Mouse (Mus musculus): Measurements from ENCODE around the gene Rap1b. TPM values are rescaled to one million over a fixed set of nuclear protein-coding genes. Genes with fewer than 3 reads are reported as not detected.

Gene Rap1b
- total and polyA plus RNA-seq, 2 experiments from 2014 or later: 46.1 to 105 TPM

DNA sequence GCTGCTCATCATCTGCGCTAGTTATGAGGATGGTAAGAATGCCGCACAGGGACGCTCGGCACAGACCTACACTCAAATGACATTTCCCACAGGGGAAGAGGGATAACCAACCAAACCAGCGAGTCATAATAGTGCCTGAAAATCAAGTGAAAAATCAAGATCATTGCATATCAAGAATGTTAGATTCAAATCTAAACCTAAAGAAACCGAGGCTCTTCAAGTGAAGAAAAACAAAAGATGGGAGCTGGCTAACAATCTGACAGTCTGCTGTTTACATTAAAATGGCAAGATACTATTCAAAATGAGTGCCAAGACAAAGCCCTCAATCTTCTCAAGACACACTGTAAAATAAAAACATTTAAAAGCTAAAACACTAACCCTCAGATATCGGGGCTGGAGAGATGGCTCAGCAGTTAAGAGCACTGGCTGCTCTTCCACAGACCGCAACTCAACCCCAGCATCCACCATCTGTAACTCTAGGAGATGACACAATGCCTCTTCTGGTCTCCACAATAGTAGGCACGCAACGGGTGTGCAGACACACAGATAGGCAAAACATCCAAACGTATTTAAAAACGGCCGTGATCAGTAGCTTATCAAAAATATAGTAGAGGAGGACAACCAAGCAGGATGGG lies 61.9 kb downstream of the Rap1b start:
- TF ChIP-seq EP300 (IDR thresholded peaks at IDR 0.05; ENCODE audit: low read depth): no peak
- no peak for TF ChIP-seq CTCF (IDR thresholded peaks at IDR 0.05; ENCODE audit: low read depth)
- Histone ChIP-seq H3K27ac (ENCODE audit: low read depth) (no peak overlapping the region), H3K4me3 (ENCODE audit: low read depth, low read length) (no peak overlapping the region), H3K4me1 (ENCODE audit: control insufficient read depth, insufficient read depth) (no peaks in the 10 kb centered on the region), H3K4me2 (ENCODE audit: low read depth, low read length) (no peak overlapping the region), H3K9me3 (replicated peaks; ENCODE audit: control insufficient read depth, low read length) (no peaks in the 10 kb centered on the region), H3K36me3 (replicated peaks; ENCODE audit: control insufficient read depth, insufficient read depth, low read length) (peaks cover 75% of the 10 kb centered on the region), H3K27me3 (ENCODE audit: control insufficient read depth, insufficient read depth, low read length) (no peaks in the 10 kb centered on the region), H3K9ac (replicated peaks; ENCODE audit: low read depth, low read length) (no peak overlapping the region)
- ATAC-seq (ENCODE audit: insufficient read depth, low read depth): no peak
- 91% methylated on average over 13 of the region's 13 CpGs for WGBS
- no peak for DNase-seq (ENCODE audit: low spot score)

DNA sequence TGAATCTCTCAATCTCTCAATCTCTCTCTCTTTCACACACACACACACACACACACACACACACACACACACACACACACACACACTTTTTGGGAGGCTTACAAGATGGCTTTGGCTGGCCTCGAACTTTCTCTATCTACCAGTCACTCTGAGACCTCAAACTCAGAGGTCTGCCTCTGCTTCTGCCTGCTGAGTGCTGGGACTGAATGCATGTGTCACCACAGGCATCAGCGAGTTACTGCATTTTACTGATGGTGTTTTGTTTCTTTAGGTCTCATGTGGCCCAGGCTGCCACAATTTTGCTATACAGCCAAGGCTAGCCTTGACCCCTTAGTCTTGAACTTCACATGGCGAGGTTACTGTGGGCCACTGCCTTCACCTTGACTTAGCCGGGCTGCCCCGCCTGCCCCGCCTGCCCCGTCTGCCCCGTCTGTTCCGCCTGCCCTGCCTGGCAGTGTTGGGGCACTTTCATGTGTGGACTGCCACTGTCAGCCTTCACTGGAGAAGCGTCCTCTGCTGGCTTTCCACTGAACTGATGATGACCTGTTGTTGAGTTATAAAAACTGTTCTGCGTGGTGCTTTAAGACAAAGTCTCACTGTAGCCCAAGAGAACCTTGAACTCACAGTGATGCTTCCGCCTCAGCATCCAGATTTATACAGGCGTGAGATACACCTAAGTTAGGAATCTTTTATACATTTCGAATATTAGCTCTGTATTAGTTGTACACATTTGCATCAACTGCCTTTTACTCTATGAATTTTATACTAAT lies 63.2 kb downstream of the Rap1b start:
- Histone ChIP-seq H3K9ac (replicated peaks; ENCODE audit: low read depth, low read length) (no peak overlapping the region), H3K4me2 (ENCODE audit: low read depth, low read length) (no peak overlapping the region), H3K4me3 (ENCODE audit: low read depth, low read length) (no peak overlapping the region), H3K4me1 (ENCODE audit: control insufficient read depth, insufficient read depth) (no peaks in the 10 kb centered on the region), H3K9me3 (replicated peaks; ENCODE audit: control insufficient read depth, low read length) (no peaks in the 10 kb centered on the region), H3K27ac (ENCODE audit: low read depth) (no peak overlapping the region), H3K36me3 (replicated peaks; ENCODE audit: control insufficient read depth, insufficient read depth, low read length) (peaks cover 82% of the 10 kb centered on the region), H3K27me3 (ENCODE audit: control insufficient read depth, insufficient read depth, low read length) (no peaks in the 10 kb centered on the region)
- ATAC-seq (ENCODE audit: insufficient read depth, low read depth) (no peak), DNase-seq (ENCODE audit: low spot score) (no peak)
- TF ChIP-seq EP300 (IDR thresholded peaks at IDR 0.05; ENCODE audit: low read depth) (no peak), CTCF (IDR thresholded peaks at IDR 0.05; ENCODE audit: low read depth) (no peak)
- WGBS: 89% methylated on average over 14 of the region's 14 CpGs

DNA sequence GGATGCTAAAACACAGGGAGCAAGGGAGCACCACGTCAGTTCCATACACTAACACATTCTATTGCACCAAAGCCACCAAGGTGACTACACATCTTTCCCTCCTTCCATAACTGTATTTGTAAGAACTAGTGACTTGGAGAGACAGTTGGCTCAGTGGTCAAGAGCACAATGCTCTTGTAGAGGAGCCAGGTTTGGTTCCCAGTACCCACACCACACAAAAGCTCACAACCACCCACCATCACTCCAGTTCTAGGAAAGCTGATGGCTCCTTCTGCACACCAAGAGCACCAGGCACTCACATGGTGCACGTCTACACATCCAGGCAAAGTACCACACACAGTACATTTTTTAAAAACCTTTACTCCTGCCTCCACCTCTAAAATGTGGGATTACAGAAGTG lies 63.8 kb downstream of the Rap1b start:
- H3K4me3 ChIP-seq (ENCODE audit: low read depth, low read length): no peak overlapping the region
- H3K9ac ChIP-seq (replicated peaks; ENCODE audit: low read depth, low read length): no peak overlapping the region
- no peaks in the 10 kb centered on the region for H3K27me3 ChIP-seq (ENCODE audit: control insufficient read depth, insufficient read depth, low read length)
- H3K36me3 ChIP-seq (replicated peaks; ENCODE audit: control insufficient read depth, insufficient read depth, low read length): peaks cover 79% of the 10 kb centered on the region
- DNase-seq (ENCODE audit: low spot score) (no peak), ATAC-seq (ENCODE audit: insufficient read depth, low read depth) (no peak)
- no peak overlapping the region for H3K27ac ChIP-seq (ENCODE audit: low read depth)
- no peaks in the 10 kb centered on the region for H3K9me3 ChIP-seq (replicated peaks; ENCODE audit: control insufficient read depth, low read length)
- WGBS: 86% methylated on average over 2 of the region's 2 CpGs
- no peaks in the 10 kb centered on the region for H3K4me1 ChIP-seq (ENCODE audit: control insufficient read depth, insufficient read depth)
- no peak for TF ChIP-seq CTCF (IDR thresholded peaks at IDR 0.05; ENCODE audit: low read depth)
- no peak for TF ChIP-seq EP300 (IDR thresholded peaks at IDR 0.05; ENCODE audit: low read depth)
- H3K4me2 ChIP-seq (ENCODE audit: low read depth, low read length): no peak overlapping the region

DNA sequence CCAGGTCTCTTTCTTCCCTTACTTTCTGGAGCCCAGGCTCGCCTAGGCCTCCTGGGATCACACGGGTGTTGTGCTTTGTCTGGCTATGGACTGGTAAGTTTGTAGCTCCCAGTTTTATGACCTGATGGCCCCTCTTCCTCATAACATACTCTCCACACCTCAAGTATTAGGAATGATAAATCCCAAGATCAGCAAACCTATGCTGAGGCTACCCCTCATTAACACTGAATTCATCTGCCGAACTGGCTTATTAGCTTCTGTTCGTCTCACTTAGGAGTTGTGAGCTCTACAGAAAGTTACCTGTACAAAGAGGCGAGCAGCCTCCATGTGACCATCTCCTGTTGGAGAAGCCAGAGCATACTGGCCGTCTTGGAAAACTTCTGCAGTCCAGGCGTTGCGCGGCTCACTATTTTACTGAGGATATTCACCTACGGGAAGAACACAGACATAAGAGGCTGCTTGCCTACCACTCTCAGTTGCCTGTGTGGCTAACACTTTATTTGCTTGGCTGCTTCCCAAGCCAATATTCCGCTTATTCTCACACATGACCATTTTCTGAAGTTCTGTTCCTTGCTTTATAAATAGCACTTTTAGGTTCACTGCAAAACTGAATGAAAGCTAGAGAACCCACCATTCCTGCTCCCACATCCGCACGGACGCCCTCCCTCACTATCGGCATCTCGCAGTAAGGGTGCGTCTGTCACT lies 64.7 kb downstream of the Rap1b start:
- no peak for DNase-seq (ENCODE audit: low spot score)
- no peak for TF ChIP-seq CTCF (IDR thresholded peaks at IDR 0.05; ENCODE audit: low read depth)
- TF ChIP-seq EP300 (IDR thresholded peaks at IDR 0.05; ENCODE audit: low read depth): no peak
- H3K36me3 ChIP-seq (replicated peaks; ENCODE audit: control insufficient read depth, insufficient read depth, low read length): peaks cover 78% of the 10 kb centered on the region
- no peak overlapping the region for H3K4me3 ChIP-seq (ENCODE audit: low read depth, low read length)
- H3K9ac ChIP-seq (replicated peaks; ENCODE audit: low read depth, low read length): no peak overlapping the region
- H3K27ac ChIP-seq (ENCODE audit: low read depth): no peak overlapping the region
- no peak for ATAC-seq (ENCODE audit: insufficient read depth, low read depth)
- no peaks in the 10 kb centered on the region for H3K9me3 ChIP-seq (replicated peaks; ENCODE audit: control insufficient read depth, low read length)
- H3K4me2 ChIP-seq (ENCODE audit: low read depth, low read length): no peak overlapping the region
- WGBS: 89% methylated on average over 17 of the region's 17 CpGs
- H3K4me1 ChIP-seq (ENCODE audit: control insufficient read depth, insufficient read depth): no peaks in the 10 kb centered on the region
- H3K27me3 ChIP-seq (ENCODE audit: control insufficient read depth, insufficient read depth, low read length): no peaks in the 10 kb centered on the region

DNA sequence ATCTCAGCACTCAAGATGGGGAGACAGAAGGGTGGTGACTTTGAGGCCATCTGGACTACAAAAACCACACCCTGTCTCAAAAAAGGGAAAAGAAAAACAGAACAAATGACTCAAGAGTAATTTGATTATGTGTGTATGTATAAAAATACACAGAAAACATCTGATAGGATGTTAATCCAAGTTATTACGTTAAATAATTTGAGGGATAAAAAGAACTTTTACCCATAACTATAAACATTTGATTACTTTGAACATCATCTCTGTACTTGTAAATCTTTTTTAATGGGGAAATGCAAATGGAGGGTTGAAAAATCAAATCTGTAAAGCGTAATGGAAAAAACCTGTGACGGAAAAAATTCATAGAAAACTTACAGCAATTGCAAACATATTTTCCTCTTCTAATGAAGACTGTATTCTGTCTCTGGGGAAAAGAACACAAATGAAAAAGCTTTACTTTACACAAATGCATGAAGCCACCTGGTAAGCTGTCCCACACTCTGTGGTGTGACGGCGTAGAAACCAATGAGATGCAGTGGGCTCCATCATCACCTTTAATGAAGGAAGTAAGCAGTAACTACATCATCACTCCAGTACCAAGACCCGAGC lies 65.4 kb downstream of the Rap1b start:
- 94% methylated on average over 6 of the region's 6 CpGs for WGBS
- ATAC-seq (ENCODE audit: insufficient read depth, low read depth) (no peak), DNase-seq (ENCODE audit: low spot score) (no peak)
- Histone ChIP-seq H3K36me3 (replicated peaks; ENCODE audit: control insufficient read depth, insufficient read depth, low read length) (peaks cover 76% of the 10 kb centered on the region), H3K4me2 (ENCODE audit: low read depth, low read length) (no peak overlapping the region), H3K9me3 (replicated peaks; ENCODE audit: control insufficient read depth, low read length) (no peaks in the 10 kb centered on the region), H3K27me3 (ENCODE audit: control insufficient read depth, insufficient read depth, low read length) (no peaks in the 10 kb centered on the region), H3K4me1 (ENCODE audit: control insufficient read depth, insufficient read depth) (no peaks in the 10 kb centered on the region), H3K27ac (ENCODE audit: low read depth) (no peak overlapping the region), H3K9ac (replicated peaks; ENCODE audit: low read depth, low read length) (no peak overlapping the region), H3K4me3 (ENCODE audit: low read depth, low read length) (no peak overlapping the region)
- TF ChIP-seq CTCF (IDR thresholded peaks at IDR 0.05; ENCODE audit: low read depth): no peak
- TF ChIP-seq EP300 (IDR thresholded peaks at IDR 0.05; ENCODE audit: low read depth): no peak

Measured in heart, postnatal 0 days (tissue).